Mouse (Mus musculus) left cerebral cortex, adult 2 months (tissue): ENCODE measurements around the gene Aqp7. TPM values are rescaled to one million over a fixed set of nuclear protein-coding genes. Genes with fewer than 3 reads are reported as not detected.

ENCODE experiments used
- DNase-seq, 2 experiments: peaks; one replicate each; pipeline ENCODE4 v3.0.0; 2021 to 2022; ENCODE audit warnings: low spot score in 2 of 2, mixed read lengths in 1 of 2; ENCODE audit errors: extremely low spot score in 1 of 2
- H3K27ac ChIP-seq: fragments of 200-600 bp; 2 replicates; pipeline ENCODE4 v1.8.1; 2022
- H3K4me3 ChIP-seq: fragments of 200-600 bp; 2 replicates; pipeline ENCODE4 v1.8.1; 2022
- CTCF ChIP-seq: fragments of 200-600 bp; IDR thresholded peaks from 2 replicates; pipeline ENCODE4 v1.8.1; 2022; ENCODE audit warnings: antibody characterized with exemption, mild to moderate bottlenecking, moderate library complexity
- intact Hi-C: fragments of 180-260 bp; cut with DNase I; formaldehyde crosslinking; loops from one replicate; pipeline ENCODE4 v1.15.1; 2025
- total RNA-seq, 2 experiments: library from RNA; stranded (reverse); gene quantifications; 2 replicates each; pipeline ENCODE4 v1.2.3; 2021

Aqp7 gene
- total RNA-seq, 2 experiments from 2014 or later: not detected

DNA sequence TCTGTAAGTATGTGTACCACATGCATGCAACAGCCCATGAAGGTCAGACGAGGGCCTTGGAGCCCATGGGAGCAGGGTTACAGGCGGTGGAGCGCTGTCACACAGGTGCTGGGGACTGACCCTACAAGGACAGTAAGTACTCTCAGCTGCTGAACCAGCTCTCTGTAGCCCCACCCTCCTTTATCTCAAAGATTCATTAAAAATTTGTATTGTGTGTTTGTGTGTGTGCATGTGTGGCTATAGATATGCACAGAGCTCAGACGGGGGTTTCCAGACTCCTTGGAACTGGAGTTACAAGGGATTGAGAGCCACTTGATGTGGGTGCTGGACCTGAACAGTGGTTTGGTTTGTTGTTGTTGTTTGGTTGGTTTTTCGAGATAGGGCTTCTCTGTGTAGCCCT, 33.8 kb upstream of the Aqp7 start:
- no peak overlapping the region for H3K4me3 ChIP-seq
- DNase-seq: no peak
- intact Hi-C loops: no loop called here
- H3K27ac ChIP-seq: no peak overlapping the region
- TF ChIP-seq CTCF: no peak

DNA sequence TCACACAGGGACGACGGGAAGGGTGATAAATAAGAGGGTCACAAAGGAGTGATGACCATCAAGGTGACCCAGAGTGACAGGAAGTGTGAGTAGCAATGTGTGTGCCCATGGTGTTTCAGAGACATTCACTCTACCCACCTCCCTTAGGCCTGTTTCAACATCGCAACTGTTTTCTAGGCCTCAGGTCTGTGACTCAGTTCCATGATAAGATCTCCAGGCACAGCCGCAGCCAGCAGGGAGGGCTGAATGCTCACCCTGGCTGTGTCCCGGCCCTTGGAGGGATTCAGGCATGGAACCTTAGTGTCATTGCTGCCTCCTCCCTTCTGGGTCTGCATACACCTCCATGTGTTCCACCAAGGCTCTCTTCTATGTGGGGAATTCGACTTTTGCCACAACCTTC, 30.8 kb upstream of the Aqp7 start:
- H3K27ac ChIP-seq: no peak overlapping the region
- DNase-seq: no peak
- no peak overlapping the region for H3K4me3 ChIP-seq
- intact Hi-C loops: no loop called here
- TF ChIP-seq CTCF: no peak

- no peak for DNase-seq
- Histone ChIP-seq H3K4me3 (no peak overlapping the region), H3K27ac (no peak overlapping the region)
- intact Hi-C loops: no loop called here
- no peak for TF ChIP-seq CTCF
Observed at GRCm38 (mm10) chr4:41074461-41074860, 26.5 kb upstream of the Aqp7 start.

DNA sequence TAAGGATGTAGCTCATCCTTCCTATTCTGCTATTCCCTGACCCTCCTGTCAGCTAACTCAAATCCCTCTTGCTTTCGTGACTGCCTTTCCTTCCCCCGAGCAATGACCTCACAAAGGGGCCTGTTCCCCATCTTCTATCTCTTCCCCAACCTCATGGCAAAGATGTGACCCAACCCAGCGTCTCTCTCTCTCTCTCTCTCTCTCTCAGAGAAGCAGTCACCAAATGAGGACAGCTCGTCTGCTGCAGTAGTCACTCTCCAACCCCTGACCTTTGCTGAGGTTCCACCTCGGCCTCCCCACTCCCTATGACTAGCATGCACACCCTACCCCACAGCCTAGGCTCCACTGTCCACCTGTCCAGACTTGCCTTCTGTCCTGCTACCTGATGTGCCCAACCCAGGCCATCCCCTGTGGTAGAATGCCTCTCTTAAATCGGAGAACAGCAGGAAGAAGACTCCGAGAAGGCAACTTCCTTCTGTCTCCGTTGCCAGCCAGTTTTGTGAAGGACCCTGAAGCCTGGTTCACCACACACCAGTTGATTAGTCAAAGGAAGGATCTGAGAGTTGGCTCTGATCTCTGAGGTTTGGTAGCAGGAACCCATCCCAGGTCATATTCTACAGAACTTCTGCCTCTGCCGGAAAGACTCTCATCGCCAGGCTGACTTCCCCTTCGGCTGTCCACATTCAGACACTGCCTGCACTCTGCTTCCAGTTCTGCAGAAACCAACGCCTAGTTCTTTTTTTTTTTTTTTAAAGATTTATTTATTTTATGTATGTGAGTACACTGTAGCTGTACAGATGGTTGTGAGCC, 25.3 kb upstream of the Aqp7 start:
- no peak for DNase-seq
- intact Hi-C loops: no loop called here
- Histone ChIP-seq H3K27ac (no peak overlapping the region), H3K4me3 (no peak overlapping the region)
- no peak for TF ChIP-seq CTCF

DNA sequence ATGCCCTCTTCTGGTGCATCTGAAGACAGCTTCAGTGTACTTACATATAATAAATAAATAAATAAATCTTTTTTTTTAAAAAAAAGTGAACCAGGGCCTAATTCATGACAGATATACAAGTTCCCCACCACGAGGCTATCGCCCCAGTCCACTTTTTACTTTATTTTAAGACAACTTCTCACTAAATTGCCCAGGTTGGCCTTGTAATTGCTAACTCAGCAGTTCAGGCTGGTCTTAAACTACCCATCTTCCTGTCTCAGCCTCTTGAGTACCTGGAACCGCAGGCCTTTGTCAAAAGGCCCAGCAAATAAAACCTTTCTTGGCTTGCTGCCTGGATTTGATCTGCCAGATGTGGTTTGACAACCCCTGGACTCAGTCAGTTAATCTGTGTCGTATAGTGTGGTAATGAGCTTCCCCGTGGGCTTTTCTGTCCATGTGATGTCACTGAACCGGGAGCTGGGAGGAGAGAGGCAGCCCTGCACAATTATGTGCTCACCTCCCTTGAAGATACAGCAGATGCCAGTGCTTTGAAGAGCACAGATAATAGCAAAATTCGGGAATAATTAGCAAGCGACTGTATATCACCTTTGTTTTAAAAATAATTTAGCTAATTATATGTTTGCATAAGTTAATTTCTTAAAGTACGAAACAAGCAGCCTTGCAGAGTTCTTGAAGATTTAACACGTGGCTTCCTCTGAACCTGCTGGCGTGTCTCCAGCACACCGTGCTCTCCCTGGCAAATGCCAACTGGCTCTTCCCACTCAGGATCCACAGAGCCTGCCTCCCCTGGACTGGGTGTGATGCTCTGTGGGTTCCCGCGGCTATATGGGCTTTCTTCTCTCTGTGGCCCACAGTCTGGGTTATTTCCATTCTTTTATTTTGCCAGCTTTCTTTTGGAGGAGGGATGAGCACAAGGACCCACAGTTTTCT, 23.8 kb upstream of the Aqp7 start:
- no peak overlapping the region for H3K4me3 ChIP-seq
- intact Hi-C loops: no loop called here
- DNase-seq: no peak
- H3K27ac ChIP-seq: no peak overlapping the region
- TF ChIP-seq CTCF: no peak

DNA sequence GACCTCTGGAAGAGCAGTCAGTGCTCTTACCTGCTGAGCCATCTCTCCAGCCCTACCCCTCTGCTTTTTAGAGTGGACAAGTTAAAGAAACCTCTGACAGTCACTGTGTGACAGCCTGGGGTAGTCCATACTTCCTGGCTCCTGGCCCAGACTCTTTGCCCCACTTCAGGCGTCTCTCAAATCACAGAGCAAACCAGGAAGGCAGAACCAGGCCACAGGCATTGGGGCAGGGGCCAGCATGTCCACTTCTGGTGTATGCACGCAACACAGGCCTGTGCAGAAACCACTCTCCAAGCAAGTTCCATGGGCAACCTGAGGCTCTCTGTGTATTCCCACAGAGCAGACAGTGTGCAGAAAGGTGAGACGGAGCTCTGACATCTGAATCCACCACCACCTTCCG, 17.3 kb upstream of the Aqp7 start:
- Histone ChIP-seq H3K4me3 (no peak overlapping the region), H3K27ac (no peak overlapping the region)
- intact Hi-C loops: no loop called here
- no peak for TF ChIP-seq CTCF
- DNase-seq: no peak

GRCm38 (mm10) chr4:41063894-41064673, 16.1 kb upstream of the Aqp7 start:
- TF ChIP-seq CTCF: peak; percentile 52
- Histone ChIP-seq H3K27ac (no peak overlapping the region), H3K4me3 (no peak overlapping the region)
- DNase-seq: no peak
- intact Hi-C loops: no loop called here

DNA sequence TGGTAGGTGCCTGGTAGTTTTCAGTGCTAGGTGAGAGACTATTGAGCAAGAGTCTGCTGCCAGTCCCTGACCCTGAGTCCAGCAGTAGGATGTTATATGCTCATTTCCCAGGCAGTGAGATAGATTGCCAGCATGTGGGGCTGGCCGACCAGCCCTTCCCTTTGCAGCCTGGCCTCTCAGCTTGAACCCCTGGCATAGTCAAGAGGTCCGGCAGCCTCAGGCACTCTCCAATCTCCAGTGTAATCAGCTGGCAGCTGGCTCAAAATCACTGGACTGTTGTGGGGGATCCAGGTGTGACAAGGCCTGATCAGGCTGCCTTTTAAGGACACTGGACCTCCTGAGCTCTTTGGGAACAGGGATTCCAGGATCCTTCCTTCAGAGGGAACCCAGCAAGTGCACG, 15.4 kb upstream of the Aqp7 start:
- TF ChIP-seq CTCF: no peak
- Histone ChIP-seq H3K27ac (no peak overlapping the region), H3K4me3 (no peak overlapping the region)
- DNase-seq: no peak
- intact Hi-C loops: no loop called here

- no peak for TF ChIP-seq CTCF
- DNase-seq: no peak
- Histone ChIP-seq H3K4me3 (no peak overlapping the region), H3K27ac (no peak overlapping the region)
- intact Hi-C loops: loop anchor here (10.0 kb wide), 2 partner anchors 337 to 647 kb away; no protein-coding TSS in a partner anchor
Observed at GRCm38 (mm10) chr4:41057361-41057760, 9.4 kb upstream of the Aqp7 start.

DNA sequence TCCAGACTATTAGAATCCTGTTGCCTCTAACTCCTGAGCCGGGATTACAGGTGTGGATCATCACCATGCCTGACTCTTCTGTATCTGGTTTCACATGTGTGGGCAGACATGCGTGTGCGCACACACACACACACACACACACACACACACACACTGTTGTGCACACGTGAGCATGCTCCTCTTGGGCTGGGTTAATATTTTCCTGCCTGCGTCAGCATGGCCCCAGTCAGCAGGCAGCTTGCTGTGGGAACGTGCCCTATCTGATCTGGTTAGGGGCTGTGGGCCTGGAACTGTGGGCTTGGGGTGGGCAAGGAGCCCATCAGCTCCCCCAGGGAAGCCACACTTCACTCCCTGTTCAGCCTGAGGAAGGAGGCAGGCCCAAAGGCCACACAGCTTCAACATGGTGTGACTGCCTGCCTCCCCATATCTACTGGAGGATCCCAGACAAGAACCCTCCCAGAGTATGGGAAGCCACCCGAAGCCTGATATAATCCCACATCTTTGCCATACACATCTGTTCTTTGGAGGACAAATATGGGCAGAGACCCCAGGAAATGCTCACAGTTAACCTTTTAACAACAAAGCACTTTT, 8.9 kb upstream of the Aqp7 start:
- TF ChIP-seq CTCF: no peak
- intact Hi-C loops: loop anchor here (10.0 kb wide), 2 partner anchors 338 to 648 kb away; no protein-coding TSS in a partner anchor
- Histone ChIP-seq H3K27ac (no peak overlapping the region), H3K4me3 (no peak overlapping the region)
- DNase-seq: no peak

DNA sequence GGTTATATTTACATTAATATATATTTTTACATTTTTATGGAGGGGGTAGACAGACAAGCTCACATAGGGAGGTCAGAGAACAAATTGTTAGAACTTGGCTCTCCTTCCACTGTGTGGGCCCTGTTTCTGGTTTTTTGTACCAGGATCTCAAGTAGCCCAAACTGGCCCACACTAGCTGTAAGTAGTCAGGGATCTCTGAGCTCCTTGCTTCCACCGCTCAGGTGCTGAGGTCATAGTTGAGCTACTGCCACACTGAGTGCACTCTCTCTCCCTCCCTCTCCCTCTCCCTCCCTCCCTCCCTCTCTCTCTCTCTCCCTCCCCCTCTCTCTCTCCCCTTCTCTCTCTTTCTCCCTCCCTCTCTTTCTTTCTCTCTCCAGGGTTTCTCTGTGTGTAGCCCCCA, 8.3 kb upstream of the Aqp7 start:
- no peak for DNase-seq
- intact Hi-C loops: loop anchor here (10.0 kb wide), 2 partner anchors 339 to 649 kb away; no protein-coding TSS in a partner anchor
- no peak for TF ChIP-seq CTCF
- Histone ChIP-seq H3K27ac (no peak overlapping the region), H3K4me3 (no peak overlapping the region)
